Mouse (Mus musculus): ENCODE measurements at regions not wholly inside any gene's neighbourhood (a gene's known extent, or its start where the extent isn't known, plus 50 kb on each side); places are given as distances from the start of the nearest gene placed in this dataset.
"Not testable (repeated sequence)": the region's sequence is repeated elsewhere in the genome, so short reads cannot be mapped to it uniquely, and the experiment has no call there.

- in situ Hi-C loops (cut with MboI, MseI), result no loop called here
Observed at GRCm38 (mm10) chr12:28922236-28922635, 170.6 kb downstream of the Eipr1 start.

DNA sequence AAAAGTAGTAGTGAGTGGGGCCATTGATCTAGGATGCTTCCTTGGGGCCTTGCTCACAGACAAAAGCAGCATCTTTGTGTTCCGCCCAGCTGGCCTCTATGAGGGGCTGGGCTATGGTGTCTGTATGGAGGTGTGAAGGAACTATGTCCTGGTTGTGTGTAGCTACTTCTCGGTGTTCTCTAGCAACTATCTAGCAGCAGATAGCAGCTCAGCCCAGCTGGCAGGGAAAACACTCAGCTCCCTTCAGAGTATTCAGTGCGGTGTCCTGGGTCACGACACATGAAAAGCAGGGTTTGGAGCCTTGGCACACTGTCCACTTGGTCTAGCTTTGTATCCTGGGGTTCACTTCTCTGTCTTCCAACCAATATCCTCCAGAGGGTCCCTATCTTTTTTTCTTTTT, 173.6 kb downstream of the Eipr1 start:
- in situ Hi-C loops (cut with MboI, MseI), result no loop called here

DNA sequence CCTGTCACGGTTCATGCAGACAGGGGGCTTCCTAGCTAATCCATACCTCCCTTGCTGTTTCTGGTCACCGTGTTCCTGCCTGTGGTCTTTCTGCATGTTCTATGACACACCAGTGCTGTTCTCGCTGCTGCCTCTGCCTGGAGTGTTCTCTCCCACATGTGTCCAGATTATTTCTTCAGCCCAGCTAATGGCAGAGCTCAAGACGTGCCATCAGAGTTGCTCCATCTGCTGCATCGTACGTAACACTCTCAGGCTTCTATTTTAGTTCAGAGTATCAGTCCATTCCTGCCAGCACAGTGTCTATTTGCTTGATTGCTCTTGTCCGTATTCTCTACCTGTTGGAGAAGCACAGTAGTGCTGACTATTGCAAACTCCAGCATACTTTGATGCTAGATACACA, 188.3 kb downstream of the Eipr1 start:
- in situ Hi-C loops (cut with MboI, MseI), result no loop called here

DNA sequence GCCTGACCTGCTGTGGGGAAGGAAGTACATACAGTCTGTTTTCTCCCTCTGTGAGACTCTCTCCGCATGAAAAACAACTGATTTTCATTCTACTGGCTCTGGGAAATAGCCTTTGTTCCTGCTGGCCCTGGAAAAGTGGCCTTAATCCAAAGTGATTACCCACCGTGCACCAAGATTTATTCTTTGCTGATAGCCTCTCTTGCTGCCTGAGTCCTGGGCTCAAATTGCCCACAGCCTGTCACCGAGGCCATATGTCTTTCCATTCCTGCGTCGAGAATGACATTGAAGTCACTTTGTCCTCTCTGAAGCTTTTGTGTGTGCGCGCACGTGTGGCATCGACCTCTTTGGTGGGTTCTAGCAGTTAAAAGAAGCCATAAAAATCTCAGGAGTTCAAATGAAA, 197.3 kb downstream of the Eipr1 start:
- in situ Hi-C loops (cut with MboI, MseI), result no loop called here

DNA sequence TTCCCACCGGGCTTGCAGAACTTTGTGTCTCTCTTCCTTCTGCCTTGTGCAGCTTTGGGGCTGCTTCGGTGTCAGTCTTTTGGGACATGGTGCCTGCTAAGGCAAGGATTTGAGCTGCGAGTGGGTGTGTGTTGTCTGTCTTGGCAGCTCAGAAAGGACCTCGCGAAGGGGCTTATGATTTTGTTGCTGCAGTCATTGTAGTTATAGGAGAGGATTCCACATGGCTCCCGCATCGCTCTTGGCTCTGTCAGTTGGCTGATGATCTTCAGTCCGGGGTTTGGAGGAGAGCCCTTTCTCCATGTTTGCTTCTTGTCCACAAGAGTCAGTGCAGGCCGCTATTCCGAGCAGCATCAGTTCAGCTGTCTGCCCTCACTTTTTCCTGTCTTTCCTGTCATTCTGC, 197.7 kb downstream of the Eipr1 start:
- in situ Hi-C loops (cut with MboI, MseI), result no loop called here

- in situ Hi-C loops (cut with MboI, MseI), result no loop called here
Observed at GRCm38 (mm10) chr12:28957155-28957554, 205.6 kb downstream of the Eipr1 start.

GRCm38 (mm10) chr12:28958661-28959060, 207.1 kb downstream of the Eipr1 start:
- in situ Hi-C loops (cut with MboI, MseI), result no loop called here

DNA sequence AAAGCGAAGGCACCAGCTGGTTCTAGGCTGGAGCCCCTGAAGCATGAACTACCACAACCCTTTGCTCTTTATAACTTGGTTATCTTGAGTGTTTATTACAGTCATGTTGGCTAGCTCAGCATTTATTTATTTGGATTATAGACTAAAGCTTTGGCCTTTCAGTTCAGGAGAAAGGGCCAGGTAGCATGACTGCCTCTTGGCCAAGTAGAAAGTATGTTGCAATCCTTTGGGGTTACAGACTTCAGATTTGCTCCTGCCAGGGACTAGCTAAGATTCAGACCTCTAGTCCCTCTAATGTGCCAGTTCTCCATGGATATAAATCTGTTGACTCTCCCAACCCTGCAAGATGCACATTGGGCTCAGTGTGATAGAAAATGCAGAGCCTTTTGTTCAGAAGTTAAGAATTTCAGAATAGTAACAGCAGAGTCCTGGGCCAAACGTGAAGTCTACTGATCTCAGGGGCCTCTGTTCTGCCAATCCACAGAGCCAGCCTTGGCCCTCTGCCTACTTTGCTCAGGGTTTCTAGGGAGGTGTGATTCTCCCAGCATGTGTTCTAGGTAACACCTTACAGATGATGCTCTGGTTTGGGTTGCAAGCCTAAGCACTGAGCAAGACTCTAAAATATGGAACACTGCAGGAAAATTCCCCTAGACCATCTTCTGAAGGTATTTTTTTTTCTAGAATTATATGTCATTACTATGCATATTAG, 218.2 kb downstream of the Eipr1 start:
- in situ Hi-C loops (cut with MboI, MseI), result no loop called here

DNA sequence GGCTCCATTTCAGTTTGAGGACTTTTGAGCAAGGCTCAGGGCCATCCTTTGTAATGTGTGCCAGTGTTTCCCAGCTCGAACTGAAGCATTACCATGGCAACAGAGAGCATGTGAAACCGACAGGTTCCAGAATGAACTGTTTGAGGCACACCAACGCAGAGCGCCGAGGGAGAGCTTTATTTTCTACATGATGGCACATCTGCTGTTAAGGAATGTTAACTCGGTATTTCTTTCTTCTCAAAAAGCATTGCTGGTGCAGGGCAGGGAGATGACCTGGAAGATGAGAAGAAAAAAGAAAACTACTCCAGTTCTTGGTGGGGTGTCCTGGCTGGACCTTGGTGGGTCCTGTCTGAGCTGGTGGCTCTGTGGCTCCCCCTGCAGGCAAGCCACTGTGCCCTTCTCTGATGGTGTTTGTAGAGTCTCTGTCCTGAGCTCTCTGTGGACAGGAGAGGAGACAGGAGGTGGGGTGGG, 223.0 kb downstream of the Eipr1 start:
- in situ Hi-C loops (cut with MboI, MseI), result no loop called here

DNA sequence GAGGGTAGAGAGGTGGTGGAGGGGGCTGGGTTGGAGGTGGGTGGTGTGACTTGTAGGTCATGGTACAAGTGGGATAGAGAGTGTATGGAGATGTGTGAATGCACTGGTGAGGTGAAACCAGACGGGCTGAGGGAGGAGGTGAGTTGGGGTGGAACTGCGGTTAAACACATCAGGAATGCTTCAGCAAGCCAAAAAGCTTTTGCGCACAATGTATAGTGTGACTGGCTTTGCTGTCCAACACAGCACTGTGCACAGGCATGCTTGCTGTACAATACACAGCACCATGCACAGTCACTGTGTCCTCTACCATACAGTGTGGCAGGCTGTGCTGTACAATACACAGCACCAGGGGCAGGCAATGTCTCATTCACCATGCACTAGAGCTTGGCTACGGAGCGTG, 223.6 kb downstream of the Eipr1 start:
- in situ Hi-C loops (cut with MboI, MseI), result no loop called here

- in situ Hi-C loops (cut with MboI, MseI), result no loop called here
Observed at GRCm38 (mm10) chr12:28979679-28980078, 228.1 kb downstream of the Eipr1 start.

DNA sequence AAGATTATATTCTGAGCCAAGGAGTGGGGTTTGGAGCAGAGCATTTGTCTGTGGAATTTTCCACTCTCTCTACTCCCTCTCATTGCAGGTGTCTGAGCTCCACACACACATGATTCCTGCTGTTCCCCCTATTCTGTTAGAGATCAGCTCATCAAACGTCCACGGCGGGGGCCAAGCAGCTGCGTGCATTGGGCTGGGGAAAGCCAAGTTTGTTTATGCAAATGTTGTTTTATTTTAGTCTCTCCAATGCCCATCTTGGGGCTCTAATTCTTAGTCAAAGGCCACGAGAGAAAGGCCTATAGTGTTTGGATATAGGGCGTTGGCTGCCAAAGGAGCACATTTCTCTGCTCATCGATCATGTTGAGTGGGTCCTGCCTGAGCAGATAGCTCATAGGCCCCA, 234.6 kb downstream of the Eipr1 start:
- in situ Hi-C loops (cut with MboI, MseI), result no loop called here

GRCm38 (mm10) chr12:28997474-28998192, 246.0 kb downstream of the Eipr1 start:
- in situ Hi-C loops (cut with MboI, MseI), result loop anchor here (10.0 kb wide), 1 partner anchor 1173 kb away; no protein-coding TSS in a partner anchor

GRCm38 (mm10) chr12:28999963-29000451, 248.4 kb downstream of the Eipr1 start:
- in situ Hi-C loops (cut with MboI, MseI), result loop anchor here (10.0 kb wide), 1 partner anchor 1175 kb away; no protein-coding TSS in a partner anchor

DNA sequence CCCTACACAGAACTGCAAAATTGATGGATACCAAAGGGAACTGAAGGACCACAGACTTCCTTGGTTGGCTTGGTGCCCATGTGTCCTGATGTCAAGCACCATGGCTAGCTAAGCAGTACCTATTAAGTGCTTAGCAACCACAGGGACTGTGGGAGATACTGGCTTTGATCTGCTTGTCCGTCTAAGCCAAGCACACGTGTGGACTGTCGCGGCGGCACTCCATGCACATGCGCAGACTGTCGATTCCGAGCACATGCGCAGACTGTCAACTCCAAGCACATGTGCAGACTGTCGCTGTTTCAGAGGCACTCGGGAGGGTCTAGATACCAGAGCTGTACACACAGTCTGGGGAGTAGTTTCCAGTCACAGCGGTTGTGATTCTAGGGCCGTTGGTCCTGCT, 252.9 kb downstream of the Eipr1 start:
- in situ Hi-C loops (cut with MboI, MseI), result no loop called here

DNA sequence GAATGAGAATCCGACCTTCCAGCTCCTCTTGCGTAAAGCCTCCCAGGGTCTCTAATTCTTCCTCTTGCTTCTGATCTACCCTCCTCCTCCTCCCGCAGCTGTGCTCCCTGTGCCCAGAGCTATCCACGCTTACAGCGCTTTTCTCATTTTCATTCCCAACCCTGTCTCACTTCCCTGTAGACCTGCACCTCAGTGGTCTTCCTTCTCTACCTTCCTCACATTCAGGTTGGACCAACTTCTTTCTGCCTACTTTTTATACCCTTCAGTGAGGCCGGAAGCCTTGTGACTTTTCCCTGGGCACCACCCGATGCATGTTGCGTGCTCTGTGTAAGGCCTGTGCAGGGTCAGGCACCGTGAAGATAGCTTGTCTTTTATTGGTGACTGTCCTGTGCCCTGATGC, 263.0 kb downstream of the Eipr1 start:
- in situ Hi-C loops (cut with MboI, MseI), result no loop called here

- in situ Hi-C loops (cut with MboI, MseI), result no loop called here
Observed at GRCm38 (mm10) chr12:29015200-29015862, 263.7 kb downstream of the Eipr1 start.

GRCm38 (mm10) chr12:29021152-29021551, 269.5 kb downstream of the Eipr1 start:
- in situ Hi-C loops (cut with MboI, MseI), result no loop called here

DNA sequence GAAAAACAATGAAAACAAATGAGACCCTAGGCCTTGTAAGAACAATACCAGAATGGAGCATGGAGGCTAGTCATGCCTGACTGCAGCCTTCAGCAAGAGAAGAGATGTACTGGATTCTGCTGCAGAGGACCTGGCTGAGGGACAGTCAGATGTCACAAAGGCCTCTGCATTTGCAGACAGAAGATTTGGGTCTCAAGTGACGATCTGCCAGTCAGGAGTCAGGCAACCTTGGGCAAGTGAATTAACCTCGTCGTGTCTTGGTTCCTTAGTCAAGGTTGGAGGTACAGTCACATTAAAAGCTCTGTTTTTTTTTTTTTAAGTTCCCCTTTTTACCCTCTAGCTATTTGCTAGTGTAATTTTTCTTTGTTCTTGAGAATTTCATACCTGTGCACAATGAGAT, 276.6 kb downstream of the Eipr1 start:
- in situ Hi-C loops (cut with MboI, MseI), result no loop called here

GRCm38 (mm10) chr12:29029461-29029860, 277.9 kb downstream of the Eipr1 start:
- in situ Hi-C loops (cut with MboI, MseI), result no loop called here

DNA sequence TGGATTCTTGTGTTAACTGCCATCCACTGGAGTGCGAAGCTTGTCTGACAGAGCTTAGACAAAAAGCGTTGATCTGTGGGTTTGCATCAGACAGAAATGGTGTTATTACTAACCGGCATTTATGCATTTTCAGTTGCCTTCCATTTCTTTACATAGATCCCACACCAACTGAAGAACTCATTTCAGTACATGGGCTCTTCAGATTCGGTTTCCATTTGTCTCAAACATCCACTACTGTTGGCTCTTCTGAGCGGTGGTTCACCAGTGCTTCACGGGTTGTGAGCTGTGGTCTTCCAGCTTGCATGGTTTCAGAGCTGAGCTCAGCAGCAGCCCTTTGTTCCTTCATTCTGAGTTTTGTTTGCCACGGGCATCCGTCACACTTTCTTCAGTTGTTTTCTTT, 294.4 kb downstream of the Eipr1 start:
- in situ Hi-C loops (cut with MboI, MseI), result no loop called here

DNA sequence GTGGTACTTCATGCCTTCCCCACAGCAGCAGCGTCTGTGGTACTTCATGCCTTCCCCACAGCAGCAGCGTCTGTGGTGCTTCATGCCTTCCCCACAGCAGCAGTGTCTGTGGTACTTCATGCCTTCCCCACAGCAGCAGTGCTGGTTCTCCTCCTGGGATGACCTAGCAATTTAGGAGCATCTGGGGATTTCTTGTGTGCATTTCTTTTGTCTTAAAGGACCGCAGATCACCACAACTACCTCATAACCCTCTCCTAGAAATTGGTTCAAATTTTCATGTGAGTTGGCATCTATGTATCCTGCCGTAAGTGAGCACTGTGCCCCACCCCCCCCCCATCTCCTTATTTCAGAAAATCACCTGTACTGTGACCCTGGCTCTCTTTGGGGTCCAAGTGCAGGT, 297.0 kb downstream of the Eipr1 start:
- in situ Hi-C loops (cut with MboI, MseI), result not testable (repeated sequence)
